Mouse (Mus musculus) CH12.LX (cell line): ENCODE measurements around the gene Cdk5rap2.

Source experiments
- CHD2 ChIP-seq: IDR thresholded peaks from 2 replicates; pipeline ENCODE4 v1.6.1; 2011; ENCODE audit warnings: low read length, improper control_type of control experiment
- CTCF ChIP-seq, 2 experiments: IDR thresholded peaks in 1 of 2; conservative IDR thresholded peaks in 1 of 2; 2 replicates each; pipeline ENCODE4 v1.5.1; 2011 to 2012; ENCODE audit warnings: low read depth in 2 of 2, low read length in 2 of 2, improper control_type of control experiment in 1 of 2, inconsistent platforms in 1 of 2, mild to moderate bottlenecking in 1 of 2, moderate library complexity in 1 of 2
- E2F4 ChIP-seq: IDR thresholded peaks from 2 replicates; pipeline ENCODE4 v1.6.1; 2011; ENCODE audit warnings: low read depth, low read length, improper control_type of control experiment; ENCODE audit not compliant: insufficient replicate concordance
- HCFC1 ChIP-seq: IDR thresholded peaks from 2 replicates; pipeline ENCODE4 v1.6.1; 2012; ENCODE audit warnings: low read depth, mild to moderate bottlenecking, inconsistent platforms, low read length, improper control_type of control experiment
- POLR2A ChIP-seq: IDR thresholded peaks from 2 replicates; pipeline ENCODE4 v1.6.1; 2011; ENCODE audit warnings: low read depth, mild to moderate bottlenecking, improper control_type of control experiment, low read length
- SIN3A ChIP-seq: IDR thresholded peaks from 2 replicates; pipeline ENCODE4 v1.6.1; 2012; ENCODE audit warnings: low read length, improper control_type of control experiment, inconsistent platforms
- TCF12 ChIP-seq: IDR thresholded peaks from 2 replicates; pipeline ENCODE4 v1.6.1; 2014; ENCODE audit warnings: low read depth, mild to moderate bottlenecking, inconsistent platforms, low read length, improper control_type of control experiment

- no peak for TF ChIP-seq CTCF (conservative IDR thresholded peaks at IDR 0.05 in 1 of 2, IDR thresholded peaks at IDR 0.05 in 1 of 2; ENCODE audit: low read depth in 2 of 2, low read length in 2 of 2)
- no peak for TF ChIP-seq POLR2A
- no peak for TF ChIP-seq E2F4
- no peak for TF ChIP-seq TCF12
- TF ChIP-seq SIN3A, result no peak
- TF ChIP-seq CHD2, result no peak
- no peak for TF ChIP-seq HCFC1
Measured at GRCm38 (mm10) chr4:70260419-70260807, 149.8 kb downstream of the Cdk5rap2 start.
